Mouse (Mus musculus) olfactory bulb, adult 2 months (tissue): ENCODE measurements at regions not wholly inside any gene's neighbourhood (a gene's known extent, or its start where the extent isn't known, plus 50 kb on each side); places are given as distances from the start of the nearest gene placed in this dataset.

ENCODE experiments used
- CTCF ChIP-seq: fragments of 200-500 bp; IDR thresholded peaks from 2 replicates; pipeline ENCODE4 v1.5.1; 2012; ENCODE audit warnings: low read depth, mild to moderate bottlenecking, low read length, moderate library complexity; ENCODE audit not compliant: insufficient read depth
- POLR2A ChIP-seq: fragments of 200-500 bp; IDR thresholded peaks from 2 replicates; pipeline ENCODE4 v1.6.1; 2012; ENCODE audit warnings: mild to moderate bottlenecking, low read depth, low read length, moderate library complexity; ENCODE audit not compliant: insufficient read depth

DNA sequence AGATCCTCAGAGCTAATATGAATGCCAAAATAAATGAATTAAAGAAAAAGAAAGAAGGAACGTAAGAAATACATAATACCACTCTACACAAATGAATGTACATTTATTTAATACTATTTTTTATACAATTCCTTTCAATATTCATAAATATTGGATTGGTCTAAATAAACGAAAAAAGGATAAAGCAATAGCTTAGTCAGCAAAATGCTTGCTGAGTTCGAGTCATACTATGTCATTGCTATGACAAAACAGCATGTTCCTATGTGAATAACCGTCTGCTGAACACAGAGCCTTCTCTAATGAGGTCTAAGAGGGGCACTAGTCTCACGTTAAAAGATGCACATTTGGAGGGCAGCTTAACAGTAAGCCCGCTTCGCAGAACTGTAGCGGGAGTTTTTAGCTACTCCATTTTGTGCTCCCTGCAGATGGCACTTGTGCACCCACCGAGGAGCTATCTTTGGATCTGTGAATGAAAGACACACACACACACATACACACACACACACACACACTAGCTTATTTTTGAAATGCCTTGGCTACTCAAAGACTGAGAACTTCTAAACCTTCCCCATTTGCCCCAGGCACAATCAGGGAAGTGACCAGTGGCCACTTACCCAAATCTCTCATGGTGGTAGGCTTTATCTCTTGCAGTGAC is 69.1 kb upstream of the Pias1 start:
- TF ChIP-seq CTCF: no peak
- no peak for TF ChIP-seq POLR2A
